Mouse (Mus musculus) lung, postnatal 25 days (tissue): ENCODE results near the gene Mif4gd.

Experiments used
- DNase-seq: peaks from one replicate; pipeline ENCODE4 v3.0.0; 2022; ENCODE audit warnings: low spot score

Gene Mif4gd

DNA sequence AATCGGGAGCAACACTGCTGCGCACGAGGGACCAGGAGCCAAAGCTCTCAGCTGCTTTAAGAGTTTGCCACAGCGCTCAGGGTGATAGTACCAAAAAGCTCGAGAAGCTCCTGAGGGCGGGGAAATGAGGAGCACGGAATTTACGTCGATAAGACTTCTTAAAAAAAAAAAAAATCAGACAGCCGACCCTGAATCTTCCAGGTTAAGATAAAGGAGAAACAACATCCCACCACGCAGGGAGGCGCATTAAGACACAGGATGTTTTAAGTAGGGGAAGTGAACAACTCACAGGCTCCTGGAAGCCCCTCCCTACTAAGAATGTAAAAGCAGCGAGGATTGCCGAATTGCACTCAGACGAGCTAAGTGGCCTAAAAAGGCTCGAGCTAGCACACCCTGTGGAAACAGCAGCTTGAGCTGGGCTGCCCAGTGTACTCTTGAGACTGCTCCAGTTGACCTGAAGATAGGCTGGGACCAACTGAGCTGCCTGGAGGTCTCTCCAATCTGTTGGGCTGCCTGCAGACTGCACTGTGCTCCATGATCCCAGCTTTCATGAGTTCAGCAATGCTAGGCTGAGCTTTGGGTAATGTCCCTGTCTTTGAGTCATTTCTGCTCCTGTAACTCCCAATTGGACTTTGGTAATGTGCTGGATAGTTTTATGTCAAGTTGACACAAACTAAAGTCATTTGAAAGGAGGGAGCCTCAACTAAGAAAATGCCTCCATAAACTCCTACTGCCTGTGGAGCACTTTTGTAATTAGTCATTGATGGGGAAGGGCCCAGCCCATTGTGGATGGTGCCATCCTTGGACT lies 573 bp upstream of the Mif4gd start:
- peak; percentile 55 for DNase-seq

- DNase-seq, result peak; percentile 86
Measured at GRCm38 (mm10) chr11:115612059-115612409, 735 bp downstream of the Mif4gd start.

DNA sequence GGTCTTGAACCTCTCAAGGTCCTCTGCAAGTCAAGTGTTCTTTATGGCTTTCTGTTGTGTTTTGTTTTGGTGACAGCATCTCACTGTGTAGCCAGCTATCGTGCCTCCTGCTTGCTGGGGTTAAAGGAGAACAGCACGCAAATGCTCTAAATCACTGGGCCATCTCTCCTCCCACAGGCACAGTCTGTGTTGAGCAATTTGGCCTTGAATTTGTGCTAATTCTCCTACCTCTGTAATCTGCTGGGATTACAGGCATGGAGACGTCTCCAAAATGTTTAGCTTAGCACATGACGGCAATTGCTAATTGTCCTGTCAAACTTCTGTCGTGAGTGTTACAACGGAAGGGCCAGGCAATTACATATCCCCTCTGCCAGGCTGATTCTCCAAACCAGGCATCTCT lies 1.6 kb downstream of the Mif4gd start:
- DNase-seq, result no peak

DNA sequence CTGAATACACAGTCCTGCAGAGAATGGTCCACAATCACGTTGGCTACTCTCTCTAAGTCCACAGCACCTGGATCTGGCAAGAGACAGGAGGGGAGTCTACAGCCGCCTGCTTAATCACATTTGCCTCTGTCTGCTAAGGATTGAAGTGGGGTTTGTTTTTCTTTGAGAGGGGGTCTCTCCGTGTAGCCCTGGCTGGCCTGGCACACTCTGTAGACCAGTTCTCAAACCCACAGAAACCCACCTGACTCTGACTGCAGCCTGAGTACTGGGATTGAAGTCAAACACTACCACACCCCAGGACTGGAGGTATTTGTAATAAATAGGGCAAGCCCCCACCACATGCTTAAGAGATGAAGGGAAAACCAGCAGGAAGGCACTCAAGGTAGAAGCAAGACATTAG lies 3.2 kb downstream of the Mif4gd start:
- DNase-seq, result no peak

- DNase-seq, result no peak
Measured at GRCm38 (mm10) chr11:115608421-115609399, 4.1 kb downstream of the Mif4gd start.

GRCm38 (mm10) chr11:115606733-115607132 lies 6.0 kb downstream of the Mif4gd start:
- no peak for DNase-seq

DNA sequence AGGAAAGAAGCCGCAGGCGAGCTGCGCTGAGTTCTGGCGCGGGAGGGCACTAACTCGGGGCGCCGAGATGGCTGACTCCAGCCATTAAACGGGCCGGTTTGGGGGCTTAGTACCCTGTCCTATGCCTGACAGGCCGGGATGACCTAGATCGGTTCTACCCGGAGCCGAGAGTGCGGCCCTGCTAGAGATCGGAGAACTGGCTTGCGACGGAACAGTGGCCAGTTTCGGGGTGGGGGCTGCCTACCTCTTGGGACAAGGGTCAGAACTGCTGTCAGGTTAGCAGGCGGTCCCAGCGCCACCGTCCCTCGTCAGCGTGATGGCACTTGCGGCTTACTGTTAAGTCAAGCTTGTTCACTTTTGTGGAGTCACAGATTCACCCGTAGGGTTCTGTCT lies 8.5 kb downstream of the Mif4gd start:
- DNase-seq, result no peak

- peak; percentile 93 for DNase-seq
Measured at GRCm38 (mm10) chr11:115603476-115604303, 9.1 kb downstream of the Mif4gd start, which contains the start of the genes Mrps7 and Gga3. Gene Mrps7 (plus strand): TSS chr11:115603925. Gene Gga3 (minus strand): TSS chr11:115604051.

DNA sequence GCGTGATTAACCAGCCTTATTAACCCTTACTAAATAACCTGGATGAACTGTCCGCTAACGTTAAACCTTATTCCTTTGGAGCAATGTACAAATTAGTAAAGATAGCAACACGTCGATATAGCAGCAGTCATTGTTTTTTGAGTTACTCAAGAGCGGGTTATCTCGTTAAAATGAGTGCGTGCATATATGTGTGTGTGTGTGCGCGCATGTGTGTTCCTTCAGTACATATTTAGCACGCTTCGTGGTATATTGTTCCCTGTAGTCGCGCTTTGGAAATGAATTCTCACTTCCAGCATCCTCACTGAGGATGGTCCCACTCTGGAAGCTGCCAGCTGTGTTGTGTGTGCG lies 9.7 kb downstream of the Mif4gd start:
- no peak for DNase-seq

DNA sequence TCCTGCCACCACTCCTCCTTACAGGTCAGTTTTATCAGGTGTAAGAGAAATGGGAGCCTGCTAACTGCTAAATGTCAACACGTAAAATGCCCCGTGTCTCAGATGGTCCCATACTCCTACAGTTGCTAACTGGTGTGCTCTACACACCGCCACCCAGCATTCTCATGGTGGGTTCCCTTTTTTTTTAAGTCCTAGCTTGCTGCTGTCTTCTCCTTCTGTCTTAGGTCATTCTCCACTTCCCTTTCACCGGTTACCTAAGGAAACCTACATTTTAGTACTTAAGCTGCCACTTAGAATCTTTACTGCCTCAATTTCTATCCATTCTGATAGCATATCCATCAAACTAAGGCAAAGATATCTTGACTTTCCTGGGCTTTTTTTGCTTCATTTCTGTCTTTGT lies 11.6 kb downstream of the Mif4gd start:
- no peak for DNase-seq

DNA sequence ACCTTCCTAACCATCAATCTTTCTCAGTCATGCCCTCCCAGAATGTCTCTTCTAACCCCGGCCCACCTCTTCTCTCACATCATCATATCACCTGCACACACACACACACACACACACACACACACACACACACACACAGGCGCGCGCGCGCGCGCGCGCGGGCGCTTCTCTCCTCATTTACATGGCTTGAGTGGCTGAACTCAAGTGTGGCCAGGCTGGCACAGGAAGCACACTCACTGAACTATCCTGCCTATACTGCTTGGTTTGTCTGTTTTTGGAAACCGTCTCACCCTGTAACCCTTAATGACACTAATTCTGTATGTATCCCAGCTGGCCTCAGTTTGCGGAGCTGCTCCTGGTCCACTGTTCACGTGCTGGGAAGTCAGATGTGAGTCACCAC lies 12.0 kb downstream of the Mif4gd start:
- no peak for DNase-seq

- DNase-seq, result no peak
Measured at GRCm38 (mm10) chr11:115599722-115600121, 13.0 kb downstream of the Mif4gd start.

DNA sequence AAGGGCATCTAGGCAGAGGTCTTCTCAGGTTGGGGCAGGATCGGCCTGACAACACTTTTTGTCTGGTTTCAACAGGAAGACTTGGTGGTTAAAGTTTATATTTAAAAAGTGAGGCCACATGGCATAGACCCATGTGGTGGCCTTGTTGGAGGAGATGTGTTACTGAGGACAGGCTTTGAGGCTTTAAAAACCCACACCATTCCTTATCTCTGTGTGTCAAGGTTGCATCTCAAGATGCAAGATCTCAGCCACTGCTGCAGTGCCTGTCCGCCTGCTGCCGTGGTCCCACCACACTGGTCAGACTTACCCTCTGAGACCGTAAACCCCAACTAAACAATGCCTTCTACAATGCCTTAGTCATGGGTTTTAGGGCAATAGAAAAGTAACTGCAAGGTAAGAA lies 14.5 kb downstream of the Mif4gd start:
- no peak for DNase-seq

DNA sequence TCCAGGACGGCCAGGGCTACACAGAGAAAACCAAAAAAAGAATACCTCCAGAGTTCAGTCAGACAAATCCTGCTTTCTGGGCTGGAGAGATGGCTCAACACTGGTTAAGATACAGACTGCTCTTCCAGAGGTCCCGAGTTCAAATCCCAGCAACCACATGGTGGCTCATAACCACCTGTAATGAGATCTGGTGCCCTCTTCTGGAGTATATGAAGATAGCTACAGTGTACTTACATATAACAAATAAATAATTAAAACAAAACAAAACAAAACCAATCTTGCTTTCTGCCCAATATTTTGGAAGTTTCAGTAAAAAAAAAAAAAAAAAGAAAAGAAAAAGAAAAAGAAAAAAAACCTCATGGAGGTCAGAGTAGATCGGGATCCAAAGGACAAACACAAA lies 17.6 kb downstream of the Mif4gd start:
- DNase-seq, result no peak

GRCm38 (mm10) chr11:115590526-115591075 lies 22.2 kb downstream of the Mif4gd start:
- DNase-seq, result no peak

DNA sequence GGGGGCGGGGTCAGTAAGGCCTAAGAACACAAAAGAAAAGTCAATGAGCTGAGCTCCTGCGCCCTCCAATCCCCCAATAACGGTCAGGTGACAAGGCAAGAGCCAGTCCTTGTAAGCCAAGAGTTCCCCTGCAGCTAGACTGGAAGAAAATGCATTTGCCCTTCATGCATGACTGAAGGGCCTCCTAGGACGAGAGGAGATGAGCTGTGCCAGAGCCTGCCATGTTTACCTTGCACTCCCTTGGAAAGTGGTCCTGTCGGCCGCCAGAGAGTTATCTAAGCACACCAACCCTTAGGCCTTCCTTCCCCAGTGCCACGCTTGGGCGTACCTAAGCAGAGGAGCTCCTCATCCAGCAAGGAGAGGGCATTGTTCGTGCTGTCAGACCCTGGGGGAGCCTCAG lies 24.8 kb downstream of the Mif4gd start:
- no peak for DNase-seq

- no peak for DNase-seq
Measured at GRCm38 (mm10) chr11:115586403-115586802, 26.4 kb downstream of the Mif4gd start.

GRCm38 (mm10) chr11:115585573-115586100 lies 27.1 kb downstream of the Mif4gd start:
- DNase-seq, result peak; percentile 41

- no peak for DNase-seq
Measured at GRCm38 (mm10) chr11:115584376-115585073, 28.2 kb downstream of the Mif4gd start.

DNA sequence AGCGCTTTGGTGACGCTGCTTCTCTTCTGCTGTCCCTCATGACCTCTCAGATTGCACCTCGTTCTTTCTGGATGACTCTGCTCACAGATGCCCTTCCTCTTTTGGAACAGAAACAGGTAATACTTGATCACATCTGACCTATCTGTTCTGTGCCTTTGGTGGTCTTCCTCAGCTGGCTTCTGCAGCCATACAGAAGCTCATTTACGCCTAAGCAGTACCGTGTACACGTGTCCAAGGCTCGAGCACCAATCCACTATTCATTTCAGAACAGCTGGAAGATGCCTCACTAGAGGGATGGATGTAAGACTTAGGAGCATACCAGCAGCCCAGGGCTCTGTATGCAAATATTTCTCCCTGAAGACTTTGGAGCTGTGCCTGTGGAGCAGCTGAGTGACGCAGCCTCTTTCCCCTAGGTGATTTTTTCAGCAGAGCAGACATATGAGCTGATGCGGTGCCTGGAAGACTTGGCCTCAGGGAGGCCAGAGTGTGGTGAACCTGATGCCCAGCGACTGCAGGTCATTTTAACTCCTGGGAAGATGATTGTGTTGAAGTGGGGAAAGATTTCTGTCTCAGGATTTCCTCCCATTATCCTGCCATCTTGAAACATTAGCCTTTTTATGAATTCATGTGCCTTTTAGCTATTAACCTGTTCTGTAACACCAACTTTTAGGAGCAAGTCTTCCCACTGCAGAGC lies 29.7 kb downstream of the Mif4gd start:
- DNase-seq, result no peak
